Mouse (Mus musculus): ENCODE measurements around the gene Lonrf2. TPM values are rescaled to one million over a fixed set of nuclear protein-coding genes. Genes with fewer than 3 reads are reported as not detected.

Gene Lonrf2
- polyA plus RNA-seq, 1 experiment from 2014 or later: 0.07 TPM

GRCm38 (mm10) chr1:38860867-38861524 lies 24.5 kb upstream of the Lonrf2 start:
- no peak for TF ChIP-seq CTCF (IDR thresholded peaks at IDR 0.05)
- no peak for TF ChIP-seq EP300 (IDR thresholded peaks at IDR 0.05)
- H3K4me2 ChIP-seq (replicated peaks; ENCODE audit: low read depth, low read length): no peak overlapping the region
- H3K27me3 ChIP-seq (replicated peaks; ENCODE audit: insufficient read depth, low read length): no peaks in the 10 kb centered on the region
- no peak overlapping the region for H3K27ac ChIP-seq (ENCODE audit: low read length)
- no peaks in the 10 kb centered on the region for H3K36me3 ChIP-seq (ENCODE audit: insufficient read depth, low read length)
- no peaks in the 10 kb centered on the region for H3K4me1 ChIP-seq (ENCODE audit: insufficient read depth, low read depth, low read length)
- no peak overlapping the region for H3K9ac ChIP-seq (replicated peaks; ENCODE audit: low read depth)
- no peak overlapping the region for H3K4me3 ChIP-seq (ENCODE audit: low read depth, low read length)
- DNase-seq (ENCODE audit: low spot score) (no peak), ATAC-seq (no peak)
- WGBS: 68% methylated on average over 9 of the region's 9 CpGs
- H3K9me3 ChIP-seq (ENCODE audit: low read length): no peaks in the 10 kb centered on the region

GRCm38 (mm10) chr1:38860207-38860606 lies 23.7 kb upstream of the Lonrf2 start:
- TF ChIP-seq CTCF (IDR thresholded peaks at IDR 0.05): no peak
- no peak for TF ChIP-seq EP300 (IDR thresholded peaks at IDR 0.05)
- no peaks in the 10 kb centered on the region for H3K4me1 ChIP-seq (ENCODE audit: insufficient read depth, low read depth, low read length)
- H3K9ac ChIP-seq (replicated peaks; ENCODE audit: low read depth): no peak overlapping the region
- no peaks in the 10 kb centered on the region for H3K27me3 ChIP-seq (replicated peaks; ENCODE audit: insufficient read depth, low read length)
- DNase-seq (ENCODE audit: low spot score): no peak
- ATAC-seq: no peak
- WGBS: 57% methylated on average over 5 of the region's 5 CpGs
- H3K9me3 ChIP-seq (ENCODE audit: low read length): no peaks in the 10 kb centered on the region
- no peaks in the 10 kb centered on the region for H3K36me3 ChIP-seq (ENCODE audit: insufficient read depth, low read length)
- H3K4me2 ChIP-seq (replicated peaks; ENCODE audit: low read depth, low read length): no peak overlapping the region
- H3K27ac ChIP-seq (ENCODE audit: low read length): no peak overlapping the region
- no peak overlapping the region for H3K4me3 ChIP-seq (ENCODE audit: low read depth, low read length)

DNA sequence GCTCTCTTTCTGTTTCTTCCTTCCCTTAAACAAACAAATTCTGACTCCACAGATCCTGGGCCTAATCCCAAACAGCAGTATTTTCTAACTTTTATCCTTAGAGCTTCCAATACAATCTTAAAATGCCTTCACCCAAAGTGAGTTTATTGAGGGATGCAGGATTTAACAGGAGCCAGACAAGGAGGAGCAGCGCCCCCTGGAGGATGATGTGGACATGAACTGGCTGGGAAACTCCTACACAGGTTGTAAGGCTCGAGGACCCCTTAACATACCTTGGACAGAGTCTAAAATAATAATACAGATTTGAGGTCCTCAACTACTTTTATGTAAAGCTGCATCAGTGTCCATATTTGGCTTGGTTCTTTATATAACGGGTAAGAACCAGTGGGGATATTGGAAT lies 19.7 kb upstream of the Lonrf2 start:
- WGBS: 15% methylated on average over 3 of the region's 3 CpGs
- Histone ChIP-seq H3K9ac (replicated peaks; ENCODE audit: low read depth) (no peak overlapping the region), H3K36me3 (ENCODE audit: insufficient read depth, low read length) (no peaks in the 10 kb centered on the region), H3K9me3 (ENCODE audit: low read length) (no peaks in the 10 kb centered on the region), H3K4me1 (ENCODE audit: insufficient read depth, low read depth, low read length) (no peaks in the 10 kb centered on the region), H3K27ac (ENCODE audit: low read length) (no peak overlapping the region), H3K27me3 (replicated peaks; ENCODE audit: insufficient read depth, low read length) (no peaks in the 10 kb centered on the region), H3K4me2 (replicated peaks; ENCODE audit: low read depth, low read length) (no peak overlapping the region), H3K4me3 (ENCODE audit: low read depth, low read length) (no peak overlapping the region)
- DNase-seq (ENCODE audit: low spot score) (peak; percentile 21), ATAC-seq (no peak)
- TF ChIP-seq EP300 (IDR thresholded peaks at IDR 0.05) (no peak), CTCF (IDR thresholded peaks at IDR 0.05) (peak; percentile 72)

DNA sequence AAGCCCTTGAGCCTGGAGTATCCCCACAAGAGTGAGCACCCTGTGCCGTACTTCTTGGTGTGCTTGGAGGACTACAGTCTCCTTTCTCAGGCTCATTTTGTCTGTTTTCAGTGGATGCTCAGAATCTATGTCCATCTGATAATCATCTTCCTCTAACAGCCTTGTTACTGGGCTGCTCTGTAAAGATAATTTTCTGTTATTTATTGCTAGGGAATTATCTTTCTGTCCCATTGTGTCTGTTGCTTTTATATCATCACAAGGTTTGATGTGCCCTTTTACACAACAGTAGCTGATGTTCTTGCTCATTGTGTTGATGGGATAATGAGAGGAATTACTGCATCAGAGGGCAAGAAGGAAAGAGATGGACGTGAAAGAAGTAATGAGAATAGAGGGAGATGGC lies 15.7 kb upstream of the Lonrf2 start:
- WGBS: 67% methylated on average over 2 of the region's 2 CpGs
- H3K4me3 ChIP-seq (ENCODE audit: low read depth, low read length): no peak overlapping the region
- H3K9me3 ChIP-seq (ENCODE audit: low read length): no peaks in the 10 kb centered on the region
- no peak overlapping the region for H3K9ac ChIP-seq (replicated peaks; ENCODE audit: low read depth)
- TF ChIP-seq CTCF (IDR thresholded peaks at IDR 0.05) (no peak), EP300 (IDR thresholded peaks at IDR 0.05) (no peak)
- no peak overlapping the region for H3K27ac ChIP-seq (ENCODE audit: low read length)
- no peaks in the 10 kb centered on the region for H3K36me3 ChIP-seq (ENCODE audit: insufficient read depth, low read length)
- no peaks in the 10 kb centered on the region for H3K4me1 ChIP-seq (ENCODE audit: insufficient read depth, low read depth, low read length)
- H3K27me3 ChIP-seq (replicated peaks; ENCODE audit: insufficient read depth, low read length): no peaks in the 10 kb centered on the region
- ATAC-seq (no peak), DNase-seq (ENCODE audit: low spot score) (no peak)
- H3K4me2 ChIP-seq (replicated peaks; ENCODE audit: low read depth, low read length): no peak overlapping the region

- no peaks in the 10 kb centered on the region for H3K27me3 ChIP-seq (replicated peaks; ENCODE audit: insufficient read depth, low read length)
- 69% methylated on average over 2 of the region's 2 CpGs for WGBS
- ATAC-seq (no peak), DNase-seq (ENCODE audit: low spot score) (no peak)
- H3K9ac ChIP-seq (replicated peaks; ENCODE audit: low read depth): no peak overlapping the region
- no peak for TF ChIP-seq CTCF (IDR thresholded peaks at IDR 0.05)
- no peak for TF ChIP-seq EP300 (IDR thresholded peaks at IDR 0.05)
- H3K4me1 ChIP-seq (ENCODE audit: insufficient read depth, low read depth, low read length): no peaks in the 10 kb centered on the region
- no peak overlapping the region for H3K27ac ChIP-seq (ENCODE audit: low read length)
- H3K4me2 ChIP-seq (replicated peaks; ENCODE audit: low read depth, low read length): no peak overlapping the region
- H3K9me3 ChIP-seq (ENCODE audit: low read length): no peaks in the 10 kb centered on the region
- H3K4me3 ChIP-seq (ENCODE audit: low read depth, low read length): no peak overlapping the region
- H3K36me3 ChIP-seq (ENCODE audit: insufficient read depth, low read length): no peaks in the 10 kb centered on the region
Observed at GRCm38 (mm10) chr1:38850650-38851049, 14.1 kb upstream of the Lonrf2 start.

GRCm38 (mm10) chr1:38848451-38849289 lies 12.2 kb upstream of the Lonrf2 start:
- no peak for DNase-seq (ENCODE audit: low spot score)
- Histone ChIP-seq H3K27ac (ENCODE audit: low read length) (no peak overlapping the region), H3K9me3 (ENCODE audit: low read length) (no peaks in the 10 kb centered on the region), H3K4me3 (ENCODE audit: low read depth, low read length) (no peak overlapping the region), H3K9ac (replicated peaks; ENCODE audit: low read depth) (no peak overlapping the region), H3K27me3 (replicated peaks; ENCODE audit: insufficient read depth, low read length) (no peaks in the 10 kb centered on the region), H3K36me3 (ENCODE audit: insufficient read depth, low read length) (no peaks in the 10 kb centered on the region), H3K4me1 (ENCODE audit: insufficient read depth, low read depth, low read length) (no peaks in the 10 kb centered on the region), H3K4me2 (replicated peaks; ENCODE audit: low read depth, low read length) (no peak overlapping the region)
- no peak for ATAC-seq
- 86% methylated on average over 2 of the region's 2 CpGs for WGBS
- no peak for TF ChIP-seq EP300 (IDR thresholded peaks at IDR 0.05)
- no peak for TF ChIP-seq CTCF (IDR thresholded peaks at IDR 0.05)

Measured in lung, postnatal 0 days (tissue).